Mouse (Mus musculus): ENCODE measurements around the gene Armc7.

Gene Armc7

DNA sequence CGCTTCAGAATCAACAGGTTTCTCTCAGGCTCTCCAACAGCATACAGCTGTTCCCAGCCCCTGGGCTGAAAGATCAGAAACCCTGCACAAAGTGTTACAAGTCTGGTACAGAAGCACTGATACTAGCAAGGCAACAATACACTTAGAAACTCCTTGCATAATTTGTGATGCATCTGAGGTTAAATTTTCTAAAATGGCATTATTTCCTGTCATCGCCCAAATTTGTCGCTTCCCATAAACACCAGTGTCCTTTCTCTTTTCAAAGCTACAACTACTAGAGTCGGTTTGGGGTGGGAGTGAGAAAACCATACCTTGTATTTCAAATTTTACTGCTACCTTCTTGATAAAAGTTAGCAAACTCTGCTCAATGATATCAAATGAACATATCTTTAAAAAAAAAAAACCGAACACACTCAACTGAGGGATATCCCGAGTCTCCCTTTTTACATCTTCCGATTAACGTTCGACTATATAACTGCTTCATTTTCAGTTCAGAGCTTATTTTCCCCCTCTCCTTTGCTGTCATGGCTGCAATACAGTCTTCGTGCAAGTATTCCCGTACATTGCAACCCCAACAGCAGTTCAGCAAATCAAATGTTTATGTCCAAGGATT lies 59.4 kb downstream of the Armc7 start:
- no peak for DNase-seq

DNA sequence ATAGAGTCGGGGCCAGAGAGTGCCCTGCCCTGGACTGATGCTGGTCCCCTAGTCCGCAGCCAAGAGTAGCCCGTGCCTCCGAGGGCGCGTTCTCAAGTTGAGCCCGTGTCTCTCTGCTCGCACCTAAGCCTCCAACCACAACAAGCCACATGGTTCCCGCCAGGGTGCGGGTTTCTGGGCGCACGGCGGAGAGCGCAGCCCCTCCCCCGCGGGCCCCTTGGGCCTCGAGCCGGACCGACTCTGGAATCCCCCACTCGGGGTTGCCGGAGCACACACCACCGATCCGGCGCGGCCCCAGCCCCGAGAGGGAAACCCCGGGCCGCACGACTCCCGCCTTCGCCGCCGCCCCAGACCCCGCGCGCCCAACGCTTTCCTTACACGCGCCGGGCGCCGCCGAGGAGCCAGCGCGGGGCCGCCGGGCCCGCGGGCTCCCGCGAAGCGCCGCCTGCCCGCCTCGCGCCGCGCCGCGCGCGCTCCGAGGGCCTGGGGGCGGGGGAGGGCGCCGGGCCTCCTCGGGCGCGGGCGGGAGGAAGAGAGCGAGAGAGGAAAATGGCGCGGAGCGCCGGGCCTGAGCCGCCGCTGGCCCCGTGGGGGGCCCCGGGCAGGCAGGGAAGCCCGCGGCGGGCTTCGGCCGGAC lies 60.1 kb downstream of the Armc7 start:
- peak; percentile 89 for DNase-seq

DNA sequence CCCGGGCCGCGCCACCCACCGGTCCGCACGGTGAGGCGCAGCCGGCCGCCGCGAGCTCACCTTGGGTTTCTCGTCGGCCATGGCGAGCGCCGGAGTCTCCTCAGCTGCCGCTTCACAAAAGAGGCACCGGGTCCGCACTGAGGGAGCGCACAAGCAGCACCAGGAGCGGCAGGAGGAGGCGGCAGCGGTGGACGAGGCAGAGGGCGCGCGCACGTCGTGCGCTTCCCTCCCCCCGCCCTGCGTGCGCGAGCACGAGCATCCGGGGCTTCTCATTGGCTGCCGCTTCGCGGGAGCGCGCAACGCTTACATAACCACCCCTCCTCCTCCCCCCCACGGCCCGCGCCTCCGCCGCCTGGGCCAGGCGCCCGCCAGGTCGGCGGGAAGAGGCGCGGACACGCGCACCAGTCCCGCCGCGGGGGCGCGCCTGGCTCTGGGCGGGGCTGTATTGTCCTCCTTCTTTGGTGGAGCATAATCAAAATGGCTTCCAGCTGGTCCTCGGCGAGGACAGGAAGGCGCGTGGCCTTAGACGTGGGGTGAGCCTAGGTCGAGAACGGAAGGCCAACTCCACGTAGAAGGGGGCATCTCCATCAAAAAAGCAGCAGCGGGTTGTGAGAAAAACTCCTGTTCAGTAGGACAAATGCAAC lies 60.7 kb downstream of the Armc7 start, which contains the start of gene Sumo2:
Gene Sumo2 (minus strand): TSS at position 239 of the 644 bp plus-strand sequence.
- DNase-seq, result peak; percentile 99

DNA sequence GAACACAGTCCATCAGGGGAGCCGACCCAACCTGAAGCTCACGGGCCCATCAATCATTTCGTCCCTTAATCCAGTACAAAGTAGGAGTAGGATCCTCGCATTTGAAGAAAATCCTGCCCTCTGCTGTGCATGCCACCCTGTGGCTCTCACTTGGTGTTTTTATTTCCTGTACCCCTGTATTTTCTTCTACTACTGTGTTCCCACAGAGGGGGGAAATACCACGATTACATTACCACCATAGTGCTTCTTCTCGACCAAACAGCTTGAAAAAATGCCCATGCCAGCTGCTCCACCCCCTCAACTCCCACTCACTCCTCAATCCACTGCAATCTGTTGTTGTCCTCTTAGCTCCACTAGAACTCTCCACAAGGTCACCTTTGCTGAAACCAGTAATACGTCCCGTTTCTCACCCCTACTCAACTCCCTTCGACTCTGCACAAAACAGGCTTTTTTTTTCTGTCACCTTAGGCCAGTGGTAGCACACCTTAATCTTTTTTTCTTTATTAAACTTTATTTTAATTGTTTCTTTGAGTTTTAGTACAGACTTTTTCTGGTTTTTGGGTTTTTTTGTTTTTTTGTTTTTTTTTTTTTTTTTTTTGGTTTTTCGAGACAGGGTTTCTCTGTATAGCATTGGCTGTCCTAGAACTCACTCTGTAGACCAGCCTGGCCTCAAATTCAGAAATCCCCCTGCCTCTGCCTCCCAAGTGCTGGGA lies 61.5 kb downstream of the Armc7 start:
- peak; percentile 22 for DNase-seq

DNA sequence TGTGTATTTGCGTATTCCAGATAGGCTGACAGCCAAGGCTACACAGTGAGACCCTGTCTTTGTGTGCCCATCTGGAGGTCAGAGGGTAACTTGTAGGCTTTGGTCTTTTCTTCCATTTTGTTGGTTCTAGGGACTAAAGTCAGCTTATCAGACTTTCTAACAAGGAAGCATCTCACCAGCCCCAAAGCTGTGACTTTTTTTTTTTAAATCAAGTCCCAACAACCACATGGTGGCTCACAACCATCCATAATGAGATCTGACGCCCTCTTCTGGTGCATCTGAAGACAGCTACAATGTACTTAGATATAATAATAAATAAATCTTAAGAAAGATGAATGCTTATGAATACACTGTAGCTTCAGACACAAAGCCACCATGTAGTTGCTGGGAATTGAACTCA lies 62.6 kb downstream of the Armc7 start:
- no peak for DNase-seq

All from retina, postnatal 1 day (tissue).